Mouse (Mus musculus): Measurements from ENCODE around the gene Gm21830.
"Not testable (repeated sequence)": the region's sequence is repeated elsewhere in the genome, so short reads cannot be mapped to it uniquely, and the experiment has no call there.

Gm21830 gene

DNA sequence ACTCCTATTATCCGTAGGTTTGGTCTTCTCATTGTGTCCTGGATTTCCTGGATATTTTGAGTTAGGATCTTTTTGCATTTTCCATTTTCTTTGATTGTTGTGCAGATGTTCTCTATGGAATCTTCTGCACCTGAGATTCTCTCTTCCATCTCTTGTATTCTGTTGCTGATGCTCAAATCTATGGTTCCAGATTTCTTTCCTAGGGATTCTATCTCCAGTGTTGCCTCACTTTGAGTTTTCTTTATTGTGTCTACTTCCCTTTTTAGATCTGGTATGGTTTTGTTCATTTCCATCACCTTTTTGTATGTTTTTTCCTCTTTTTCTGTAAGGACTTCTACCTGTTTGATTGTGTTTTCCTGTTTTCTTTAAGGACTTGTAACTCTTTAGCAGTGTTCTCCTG is at the start of gene Gm21830:
TSS of gene Gm21830 (plus strand) at position 301 of the 400 bp plus-strand sequence.
- in situ Hi-C loops (cut with MboI, MseI), result not testable (repeated sequence)

DNA sequence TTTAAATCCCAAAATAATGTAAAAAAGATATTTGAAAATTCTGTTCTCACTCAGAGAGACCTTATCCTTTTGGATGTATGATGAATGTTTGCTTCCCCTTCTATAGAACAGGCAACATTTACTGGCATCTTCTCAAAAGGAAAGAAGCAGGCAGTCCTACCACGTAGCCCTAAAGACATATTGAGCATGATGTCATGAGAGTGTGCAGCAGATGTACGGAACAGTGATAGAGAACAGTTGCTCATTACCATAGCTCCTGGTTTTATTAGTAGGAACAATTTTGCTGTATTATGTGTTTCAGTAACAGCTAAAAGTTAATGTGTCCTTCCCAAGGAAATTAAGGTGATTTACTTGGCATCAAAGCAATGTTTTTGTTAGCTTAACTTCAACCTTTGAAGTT is 49.0 kb upstream of the Gm21830 start:
- in situ Hi-C loops (cut with MboI, MseI), result no loop called here

DNA sequence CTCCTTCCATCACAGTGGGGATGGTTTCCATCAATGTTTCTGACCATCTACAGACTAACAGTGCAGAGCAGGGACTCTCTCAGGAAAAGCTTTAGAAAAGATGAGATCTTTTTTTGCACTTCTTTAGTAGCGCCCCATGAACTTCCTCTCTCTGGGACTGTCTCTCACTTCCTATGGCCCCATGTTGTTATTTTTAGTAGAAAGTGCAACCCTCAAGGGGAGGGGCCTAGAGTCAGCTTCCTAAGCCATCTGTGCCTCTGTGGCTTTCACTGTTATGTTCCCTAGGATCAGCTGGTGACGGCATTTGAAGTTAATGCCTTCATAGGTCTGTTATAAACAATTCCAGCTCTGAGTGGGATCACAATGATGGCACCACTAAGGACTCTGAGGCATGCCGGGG is 35.0 kb upstream of the Gm21830 start:
- in situ Hi-C loops (cut with MboI, MseI), result no loop called here

DNA sequence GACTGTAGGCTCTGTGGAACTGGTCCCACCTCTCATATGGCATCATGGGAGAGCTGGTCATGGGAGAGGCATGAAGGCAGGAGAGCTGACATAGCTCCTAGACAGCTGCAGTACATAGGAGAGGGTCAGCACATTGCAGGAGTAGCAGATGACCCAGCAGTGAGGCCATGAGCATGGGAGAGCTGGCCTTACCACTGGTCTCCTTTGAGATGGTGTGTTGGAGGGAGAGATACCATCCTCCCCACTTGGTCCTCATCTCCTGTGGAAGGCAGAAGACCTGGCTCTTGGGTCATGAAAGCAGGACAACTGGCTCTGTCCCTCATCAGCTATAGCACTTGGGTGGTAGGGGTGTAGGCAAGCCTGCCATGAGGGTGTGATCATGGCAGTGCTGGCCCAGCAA is 7.3 kb downstream of the Gm21830 start:
- in situ Hi-C loops (cut with MboI, MseI), result no loop called here

DNA sequence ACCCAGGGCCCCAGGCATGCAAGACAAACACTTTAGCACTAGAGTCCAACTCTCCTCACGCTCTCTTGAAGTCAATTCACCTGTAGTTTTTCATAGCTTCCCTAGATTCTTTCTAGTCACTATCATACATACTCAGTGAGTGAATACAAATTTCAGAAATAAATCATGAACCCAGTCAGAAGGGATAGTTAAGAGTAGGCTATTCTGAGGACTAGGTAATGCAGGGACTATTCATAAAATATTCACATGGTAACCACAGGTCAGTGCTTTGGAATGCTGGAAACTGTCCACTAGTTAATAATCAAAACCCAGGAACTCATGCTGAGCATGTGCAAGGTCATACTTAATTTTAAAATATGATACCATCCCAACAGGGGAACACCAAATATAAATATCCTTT is 9.3 kb downstream of the Gm21830 start:
- in situ Hi-C loops (cut with MboI, MseI), result no loop called here

DNA sequence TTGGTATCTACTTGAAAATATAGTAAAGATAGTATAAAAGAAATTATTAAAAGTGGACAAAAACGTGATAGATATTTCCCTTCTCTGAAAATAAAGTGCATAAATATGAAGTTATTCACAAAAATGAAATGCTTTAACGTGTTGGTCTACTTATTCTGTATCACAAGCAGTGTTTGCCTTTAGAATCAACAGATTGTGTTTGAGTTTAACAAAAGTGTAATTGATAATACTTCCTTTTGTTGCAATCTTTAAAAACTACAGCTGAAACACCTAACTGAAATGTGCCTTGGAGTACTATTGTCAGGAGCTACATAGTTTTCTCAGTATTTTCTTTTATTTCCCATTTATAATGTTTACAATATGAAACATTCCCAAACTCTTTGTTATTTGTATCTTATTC is 19.6 kb downstream of the Gm21830 start, which contains the start of gene Gm26727:
TSS of gene Gm26727 (minus strand) at position 101 of the 400 bp plus-strand sequence.
- in situ Hi-C loops (cut with MboI, MseI), result no loop called here

DNA sequence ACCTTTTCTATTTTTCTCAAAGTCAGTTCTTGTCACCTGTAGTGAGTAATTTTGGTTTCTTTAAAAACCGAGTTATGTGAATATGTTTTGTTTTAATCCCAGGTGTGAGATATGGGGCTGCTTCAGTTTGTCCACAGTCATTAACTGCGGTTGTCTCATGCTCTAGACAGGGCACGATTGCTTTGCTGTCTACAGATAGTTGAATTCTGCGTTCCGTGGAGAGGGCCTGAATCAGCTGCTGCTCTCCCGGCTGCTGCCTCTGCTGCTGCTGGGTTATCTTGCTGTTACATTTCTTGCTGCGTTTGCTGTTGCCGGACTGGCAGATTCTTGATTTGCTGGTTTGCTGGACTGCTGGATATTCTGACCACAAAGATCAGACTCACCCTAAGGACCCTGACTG is 24.8 kb downstream of the Gm21830 start:
- in situ Hi-C loops (cut with MboI, MseI), result no loop called here

DNA sequence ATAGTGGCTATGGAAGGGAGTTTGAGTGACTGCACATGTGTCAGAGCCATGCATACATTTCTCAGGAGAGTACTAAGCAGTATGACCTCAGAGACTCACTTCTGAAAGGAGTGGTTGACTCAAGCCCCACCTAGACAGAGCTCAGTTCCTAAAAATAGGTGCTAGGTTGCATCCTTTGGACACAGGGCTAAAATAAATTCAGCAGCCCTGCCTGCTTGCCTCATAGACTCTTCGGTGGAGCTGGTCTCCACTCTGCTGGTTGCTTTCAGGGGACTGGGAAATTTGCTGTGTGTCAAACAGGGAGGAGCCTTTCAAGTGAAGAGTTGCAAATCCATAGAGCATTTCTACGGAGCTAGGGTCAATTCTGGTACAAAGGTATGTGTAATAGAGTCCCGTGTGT is 32.3 kb downstream of the Gm21830 start, which contains the start of gene Xirp2:
TSS of gene Xirp2 (plus strand) at position 223 of the 400 bp plus-strand sequence.
- in situ Hi-C loops (cut with MboI, MseI), result no loop called here

DNA sequence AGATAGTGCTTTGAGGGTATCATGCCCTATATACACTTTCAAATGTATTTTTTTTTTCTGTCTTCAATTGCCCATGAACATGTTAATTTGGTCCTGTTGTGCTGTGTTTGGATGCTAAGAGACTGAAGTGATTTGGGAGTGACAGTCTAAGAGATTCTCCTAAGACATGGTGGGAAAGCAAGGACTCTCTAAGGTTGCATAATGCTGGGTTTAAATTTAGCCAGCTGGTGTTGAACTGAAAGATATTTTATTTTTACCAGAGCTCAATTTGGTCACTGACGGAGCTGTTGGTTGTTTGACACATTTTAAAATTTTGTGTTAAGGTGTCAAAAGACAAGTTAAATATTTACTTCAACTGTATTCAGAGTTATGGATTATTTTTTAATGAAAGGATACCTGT is 33.2 kb downstream of the Gm21830 start:
- in situ Hi-C loops (cut with MboI, MseI), result no loop called here

DNA sequence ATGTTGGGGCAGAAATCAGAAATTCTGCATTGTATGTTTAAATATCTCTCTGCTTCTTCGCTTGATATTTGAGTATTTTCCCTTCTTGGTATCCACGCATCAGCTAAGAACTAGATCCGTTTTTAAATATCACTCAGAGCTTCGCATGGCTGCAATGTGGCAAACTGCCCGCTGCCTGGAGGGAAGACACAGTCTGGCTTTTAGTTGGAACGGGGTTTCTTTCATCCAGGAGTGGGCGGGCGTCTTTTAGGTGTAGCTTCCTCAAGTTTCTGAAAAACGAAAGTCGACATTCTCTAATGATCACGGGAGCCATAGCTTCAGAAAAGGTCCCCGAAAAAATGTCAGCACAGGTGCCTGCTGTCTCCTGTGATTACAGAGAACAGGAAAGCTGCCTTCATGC is 33.7 kb downstream of the Gm21830 start:
- in situ Hi-C loops (cut with MboI, MseI), result no loop called here

DNA sequence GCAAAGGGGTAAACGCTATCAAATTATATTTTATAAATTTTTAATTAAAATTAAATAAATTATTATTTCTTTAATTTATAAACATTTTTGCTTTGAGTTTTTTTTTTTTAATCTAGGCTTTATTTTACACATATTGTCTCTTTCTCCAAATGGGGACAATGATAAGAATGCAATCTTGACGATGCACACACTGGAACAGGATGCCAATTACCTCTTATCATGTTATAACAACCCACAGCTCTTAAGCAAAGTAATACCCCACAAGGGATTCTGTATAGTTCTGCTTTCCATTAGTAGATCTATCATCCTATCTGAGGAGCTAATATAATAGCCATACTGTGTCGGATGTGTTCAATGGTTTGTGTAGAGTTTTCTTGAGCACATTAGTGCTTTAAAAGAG is 47.3 kb downstream of the Gm21830 start:
- in situ Hi-C loops (cut with MboI, MseI), result no loop called here

DNA sequence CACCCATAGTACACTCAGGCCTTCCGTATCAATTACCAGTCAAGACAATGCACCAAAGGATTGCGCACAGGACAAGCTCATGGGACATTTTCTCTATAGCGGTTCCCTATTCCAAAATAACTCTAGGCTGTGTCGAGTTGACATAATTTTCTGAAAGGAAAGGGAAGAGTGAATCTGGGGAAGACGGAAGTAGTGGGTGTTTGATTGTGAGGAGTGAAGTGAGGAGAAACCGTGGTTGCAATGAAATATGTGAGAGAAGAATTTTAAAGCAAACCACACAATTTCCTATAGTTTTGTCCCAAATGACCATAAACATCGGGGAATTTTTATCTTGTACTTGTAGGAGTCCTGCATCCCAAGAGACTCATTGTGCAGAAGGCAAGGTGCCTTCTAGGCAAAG is 53.5 kb downstream of the Gm21830 start:
- in situ Hi-C loops (cut with MboI, MseI), result no loop called here

DNA sequence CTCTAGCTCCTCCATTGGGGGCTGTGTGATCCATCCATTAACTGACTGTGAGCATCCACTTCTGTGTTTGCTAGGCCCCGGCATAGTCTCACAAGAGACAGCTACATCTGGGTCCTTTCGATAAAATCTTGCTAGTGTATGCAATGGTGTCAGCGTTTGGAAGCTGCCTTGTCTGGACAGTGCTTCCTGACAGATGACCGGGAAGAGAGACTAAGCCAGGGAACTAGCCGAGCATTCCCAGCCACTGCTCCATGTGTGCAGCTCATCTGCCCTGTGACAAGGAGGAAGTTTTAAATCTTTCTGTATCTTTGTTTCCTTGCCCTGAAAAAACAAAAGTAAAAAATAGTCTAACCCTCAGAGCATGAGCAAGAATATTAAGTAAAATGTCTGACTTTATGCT is 56.5 kb downstream of the Gm21830 start:
- in situ Hi-C loops (cut with MboI, MseI), result not testable (repeated sequence)

DNA sequence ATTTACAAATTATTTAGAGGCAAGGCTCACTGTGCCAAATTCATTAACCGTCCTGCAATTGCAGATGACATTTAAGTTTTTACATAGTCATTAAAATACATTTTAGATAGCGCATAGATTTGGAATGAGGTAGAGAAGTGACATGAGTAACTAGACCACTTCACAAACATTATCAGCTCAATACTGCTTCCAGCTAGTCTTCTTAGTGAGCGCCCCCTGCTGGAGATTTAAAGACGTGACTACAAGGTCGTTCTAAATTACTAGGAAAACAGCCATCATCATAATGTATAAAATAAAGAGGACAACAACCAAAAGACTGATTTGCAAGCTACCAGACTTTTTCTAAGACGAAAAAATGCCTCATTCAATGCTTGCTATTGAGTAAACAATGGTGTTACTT is 64.2 kb downstream of the Gm21830 start:
- in situ Hi-C loops (cut with MboI, MseI), result no loop called here

DNA sequence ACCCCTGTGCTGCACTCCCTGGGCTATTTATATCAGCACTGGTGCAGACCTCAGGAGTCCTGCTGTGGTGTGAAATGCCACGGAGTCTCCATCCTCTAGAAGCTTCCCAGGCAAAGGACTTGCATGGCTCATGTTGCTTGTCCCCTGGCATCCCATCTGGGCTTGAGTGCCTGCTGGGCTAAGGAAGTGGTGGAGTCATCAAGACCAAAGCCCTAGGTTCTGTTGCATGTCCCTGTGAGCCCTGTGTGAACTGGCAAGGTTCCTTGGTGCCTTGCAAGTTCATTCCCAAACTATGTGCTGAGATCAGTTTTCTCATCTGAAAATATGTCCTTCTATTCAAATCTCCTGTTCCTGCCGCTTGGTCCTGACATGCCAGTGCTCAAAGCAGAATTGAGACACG is 67.5 kb downstream of the Gm21830 start:
- in situ Hi-C loops (cut with MboI, MseI), result no loop called here
